Mouse (Mus musculus) lung, postnatal 0 days (tissue): ENCODE results near the gene Cox5b. TPM values are rescaled to one million over a fixed set of nuclear protein-coding genes. Genes with fewer than 3 reads are reported as not detected.

Experiments
- ATAC-seq: fragments of 200-750 bp; cut with Nextera tagmentation; 2 replicates; pipeline ENCODE4 v1.8.0; 2017; ENCODE audit warnings: moderate library complexity
- DNase-seq: peaks from one replicate; pipeline ENCODE4 v3.0.0-alpha.2; 2016; ENCODE audit warnings: low spot score
- H3K27ac ChIP-seq: fragments of 300-500 bp; sonication (generic); 2 replicates; pipeline ENCODE4 v1.5.1; 2014; ENCODE audit warnings: antibody characterized with exemption, mild to moderate bottlenecking, low read length, mixed read lengths
- H3K27me3 ChIP-seq: fragments of 300-500 bp; sonication (generic); replicated peaks from 2 replicates; pipeline ENCODE4 v1.6.1; 2014; ENCODE audit warnings: low read length, mixed read lengths; ENCODE audit not compliant: insufficient read depth
- H3K36me3 ChIP-seq: fragments of 300-500 bp; sonication (generic); 2 replicates; pipeline ENCODE4 v1.6.1; 2014; ENCODE audit warnings: low read length, mixed read lengths; ENCODE audit not compliant: insufficient read depth
- H3K4me1 ChIP-seq: fragments of 300-500 bp; sonication (generic); 2 replicates; pipeline ENCODE4 v1.6.1; 2014; ENCODE audit warnings: antibody characterized with exemption, low read depth, low read length, mixed read lengths; ENCODE audit not compliant: insufficient read depth
- H3K4me2 ChIP-seq: fragments of 300-500 bp; sonication (generic); replicated peaks from 2 replicates; pipeline ENCODE4 v1.6.1; 2014; ENCODE audit warnings: low read depth, mild to moderate bottlenecking, low read length, moderate library complexity, mixed read lengths
- H3K4me3 ChIP-seq: fragments of 300-500 bp; sonication (generic); 2 replicates; pipeline ENCODE4 v1.5.1; 2014; ENCODE audit warnings: low read depth, low read length
- H3K9ac ChIP-seq: fragments of 300-500 bp; sonication (generic); replicated peaks from 2 replicates; pipeline ENCODE4 v1.6.1; 2014; ENCODE audit warnings: low read depth, mild to moderate bottlenecking
- H3K9me3 ChIP-seq: fragments of 300-500 bp; sonication (generic); 2 replicates; pipeline ENCODE4 v1.6.1; 2016; ENCODE audit warnings: low read length, mixed read lengths
- CTCF ChIP-seq: IDR thresholded peaks from 2 replicates; pipeline ENCODE4 v1.5.1; 2016; ENCODE audit warnings: antibody characterized with exemption, mild to moderate bottlenecking
- EP300 ChIP-seq: IDR thresholded peaks from 2 replicates; pipeline ENCODE4 v1.6.1; 2016; ENCODE audit warnings: antibody characterized with exemption, mild to moderate bottlenecking, control low read depth
- WGBS: fragments of 180-500 bp; shearing (Covaris S2); extraction: QIAGEN DNeasy Blood & Tissue Kit; methylation state at CpG from one replicate; pipeline ENCODE4 v1.1.7; 2014; 5-methylcytosine and 5-hydroxymethylcytosine counted together
- polyA plus RNA-seq: library from polyadenylated mRNA; unstranded; fragments of >200 nt; fragmentation: Nextera tagmentation; extraction: Ambion mirVana; gene quantifications from 2 replicates; pipeline ENCODE4 v1.2.1, GENCODE M21; 2015

Gene Cox5b
- polyA plus RNA-seq, 1 experiment from 2014 or later: 474 TPM

DNA sequence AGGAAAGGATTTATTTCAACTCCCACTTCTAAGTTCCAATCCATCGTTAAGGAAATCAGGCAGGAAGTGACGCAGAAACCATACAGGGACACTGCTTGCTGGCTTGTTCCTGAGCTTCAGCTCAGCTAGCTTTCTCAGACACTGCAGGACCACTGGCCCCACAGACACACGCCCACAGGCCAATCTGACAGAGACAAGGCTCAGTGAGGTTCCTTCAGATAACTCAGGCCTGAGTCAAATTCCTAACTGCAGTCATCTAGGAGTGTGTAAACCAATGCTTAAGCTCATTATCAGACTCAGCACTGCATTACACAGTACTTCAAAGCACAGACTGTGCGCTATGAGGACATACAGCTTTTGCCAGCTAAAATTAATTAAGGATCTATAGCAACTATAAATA lies 21.0 kb upstream of the Cox5b start:
- no peak overlapping the region for H3K27ac ChIP-seq
- H3K4me2 ChIP-seq: no peak overlapping the region
- ATAC-seq (no peak), DNase-seq (no peak)
- no peak overlapping the region for H3K9ac ChIP-seq
- no peaks in the 10 kb centered on the region for H3K27me3 ChIP-seq
- 56% methylated on average over 4 of the region's 4 CpGs for WGBS
- H3K4me1 ChIP-seq: no peaks in the 10 kb centered on the region
- TF ChIP-seq CTCF (no peak), EP300 (no peak)
- H3K9me3 ChIP-seq: no peaks in the 10 kb centered on the region
- no peak overlapping the region for H3K4me3 ChIP-seq
- H3K36me3 ChIP-seq: no peaks in the 10 kb centered on the region

DNA sequence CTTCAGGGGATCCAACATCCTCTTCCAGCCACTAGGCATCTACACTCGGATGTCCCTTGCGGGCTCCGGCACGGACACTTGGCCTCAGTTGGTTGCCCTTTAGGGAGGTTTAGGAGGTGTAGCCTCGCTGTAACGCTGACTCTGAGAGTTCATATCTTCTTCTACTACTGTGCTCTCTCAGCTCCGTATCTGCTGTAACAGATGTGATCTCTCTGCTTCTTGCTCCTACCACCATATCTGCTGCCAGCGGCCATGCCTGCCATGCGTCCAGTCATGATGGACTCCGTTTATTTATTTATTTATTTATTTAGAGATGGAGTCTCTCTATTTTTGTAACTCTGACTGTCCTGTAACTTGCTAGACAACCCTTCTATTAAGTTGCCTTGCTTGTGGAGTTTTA lies 20.0 kb upstream of the Cox5b start:
- no peaks in the 10 kb centered on the region for H3K27me3 ChIP-seq
- H3K9me3 ChIP-seq: no peaks in the 10 kb centered on the region
- H3K4me1 ChIP-seq: no peaks in the 10 kb centered on the region
- no peak overlapping the region for H3K4me2 ChIP-seq
- no peak overlapping the region for H3K27ac ChIP-seq
- H3K4me3 ChIP-seq: no peak overlapping the region
- no peak for DNase-seq
- no peak for ATAC-seq
- no peaks in the 10 kb centered on the region for H3K36me3 ChIP-seq
- no peak overlapping the region for H3K9ac ChIP-seq
- WGBS: 89% methylated on average over 10 of the region's 10 CpGs
- no peak for TF ChIP-seq EP300
- TF ChIP-seq CTCF: no peak

DNA sequence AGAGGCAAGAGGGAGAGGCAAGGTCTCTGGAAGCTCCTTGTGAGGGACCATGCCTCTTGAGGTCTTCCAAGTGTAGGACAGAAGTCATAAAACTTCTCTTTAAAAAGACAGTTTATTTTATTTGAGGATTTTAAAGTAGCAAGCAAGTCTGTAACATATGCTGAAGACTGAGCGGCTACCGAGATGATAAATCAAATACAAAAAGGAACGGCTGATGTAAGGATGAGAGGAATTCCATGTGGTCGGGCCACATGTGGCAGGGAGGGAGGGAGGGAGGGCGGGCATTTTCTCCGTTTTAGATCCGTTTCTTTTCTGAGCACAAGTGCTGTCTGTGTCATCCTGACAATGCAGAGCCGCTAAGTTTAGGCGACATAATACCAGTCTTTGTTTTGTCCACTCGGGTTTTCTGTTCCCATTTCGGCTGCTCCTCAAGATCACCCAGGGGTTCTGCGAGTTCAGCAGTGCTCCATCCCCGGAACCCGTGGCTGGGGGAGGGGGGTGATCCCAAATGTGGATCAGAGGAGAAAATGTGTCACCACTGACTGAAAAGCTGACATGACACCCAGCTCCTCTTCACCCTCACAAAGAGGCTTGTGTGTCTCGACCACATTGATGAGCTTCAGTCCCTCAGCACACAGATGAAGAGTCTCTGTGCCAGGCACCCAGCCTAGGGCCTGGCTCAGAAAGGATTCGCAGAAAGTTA lies 18.4 kb upstream of the Cox5b start:
- DNase-seq (no peak), ATAC-seq (no peak)
- H3K4me1 ChIP-seq: no peaks in the 10 kb centered on the region
- H3K4me2 ChIP-seq: no peak overlapping the region
- TF ChIP-seq EP300: no peak
- no peak for TF ChIP-seq CTCF
- no peaks in the 10 kb centered on the region for H3K27me3 ChIP-seq
- H3K9ac ChIP-seq: no peak overlapping the region
- H3K36me3 ChIP-seq: no peaks in the 10 kb centered on the region
- 48% methylated on average over 16 of the region's 16 CpGs for WGBS
- H3K4me3 ChIP-seq: no peak overlapping the region
- no peaks in the 10 kb centered on the region for H3K9me3 ChIP-seq
- no peak overlapping the region for H3K27ac ChIP-seq

DNA sequence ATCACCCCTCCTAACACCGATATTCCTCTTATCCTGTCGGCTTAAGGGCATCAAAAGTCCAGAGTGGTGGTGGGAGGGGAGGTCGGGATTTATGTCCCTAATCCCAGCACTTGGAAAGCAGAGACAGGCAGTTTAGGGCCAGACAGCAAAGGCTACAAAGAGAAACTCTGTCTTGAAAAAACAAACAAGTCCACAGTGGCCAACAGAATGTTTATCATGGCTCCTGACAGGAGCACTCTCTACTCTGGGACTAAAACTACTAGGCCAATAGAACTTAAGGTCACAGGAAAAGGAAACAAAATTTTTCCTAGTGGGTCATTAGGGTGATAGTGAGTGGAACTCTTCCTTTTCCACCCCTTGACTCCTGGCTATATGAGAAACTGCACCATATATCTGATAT lies 16.3 kb upstream of the Cox5b start:
- Histone ChIP-seq H3K4me1 (no peaks in the 10 kb centered on the region), H3K27ac (no peak overlapping the region), H3K27me3 (no peaks in the 10 kb centered on the region), H3K4me3 (no peak overlapping the region), H3K4me2 (no peak overlapping the region), H3K36me3 (no peaks in the 10 kb centered on the region), H3K9me3 (no peaks in the 10 kb centered on the region), H3K9ac (no peak overlapping the region)
- DNase-seq (no peak), ATAC-seq (no peak)
- TF ChIP-seq EP300 (no peak), CTCF (no peak)
- 26% methylated on average over 3 of the region's 3 CpGs for WGBS

DNA sequence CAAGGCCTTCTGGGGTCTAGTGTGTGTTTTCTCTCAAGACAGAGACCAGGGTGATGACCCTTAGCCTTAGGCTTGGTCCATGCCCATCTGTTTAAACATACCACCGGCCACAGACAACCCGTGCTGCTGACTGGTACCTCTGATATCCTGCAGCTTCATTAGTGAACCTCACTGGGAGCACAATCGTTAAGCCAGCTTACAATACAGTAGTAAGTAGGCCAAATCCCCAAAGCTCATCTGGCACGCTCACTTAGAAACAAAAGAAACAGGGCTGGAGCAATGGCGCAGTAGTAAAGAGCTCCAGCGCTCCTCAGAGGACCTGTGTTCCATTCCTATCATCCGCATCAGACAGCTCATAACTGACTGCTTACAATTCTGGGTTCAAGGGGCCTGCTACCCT lies 10.4 kb upstream of the Cox5b start:
- DNase-seq: no peak
- Histone ChIP-seq H3K9ac (no peak overlapping the region), H3K9me3 (no peaks in the 10 kb centered on the region), H3K4me3 (no peak overlapping the region), H3K27ac (no peak overlapping the region), H3K4me2 (no peak overlapping the region), H3K4me1 (no peaks in the 10 kb centered on the region), H3K36me3 (no peaks in the 10 kb centered on the region), H3K27me3 (no peaks in the 10 kb centered on the region)
- TF ChIP-seq EP300 (no peak), CTCF (no peak)
- no peak for ATAC-seq
- WGBS: 70% methylated on average over 7 of the region's 7 CpGs

DNA sequence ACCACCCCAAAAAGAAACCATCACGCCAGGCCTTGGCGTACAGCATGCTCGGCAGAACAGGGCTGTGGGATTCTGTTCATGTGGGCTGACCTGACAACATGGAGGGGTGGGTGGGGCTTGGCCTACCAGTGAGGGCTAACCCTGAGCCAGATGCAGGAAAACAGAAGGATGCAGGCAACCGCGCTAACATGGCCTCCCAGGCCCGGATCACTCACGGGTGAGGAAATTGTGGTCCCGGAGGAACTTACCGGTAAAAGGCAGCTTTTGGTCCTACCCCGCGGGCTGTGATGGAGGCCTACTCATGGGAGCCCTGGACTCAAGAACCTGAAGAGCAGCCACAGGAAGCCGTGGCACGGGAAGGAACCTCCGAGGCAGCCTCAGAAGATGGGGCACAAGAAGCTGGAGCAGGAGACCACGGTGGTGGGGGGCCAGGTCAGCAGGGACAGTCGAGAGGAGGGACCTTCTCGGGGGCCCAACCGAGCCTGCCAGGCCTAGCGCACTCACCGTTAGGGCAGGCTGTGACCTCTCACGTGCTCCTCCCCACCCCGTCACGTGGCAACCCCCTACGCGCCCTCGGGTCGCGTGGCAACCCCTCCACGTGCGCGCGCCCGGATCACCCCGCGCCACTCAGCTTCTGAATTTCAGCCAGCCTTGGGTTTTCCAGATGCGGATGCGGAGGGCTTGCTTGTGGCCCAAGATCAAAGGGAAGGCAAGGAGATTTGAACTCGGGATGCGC lies 8.5 kb upstream of the Cox5b start, which contains the start of gene Fam178b:
TSS of gene Fam178b (minus strand) at position 564 of the 736 bp plus-strand sequence.
- Histone ChIP-seq H3K9ac (no peak within 1 kb of the TSS), H3K4me2 (no peak within 1 kb of the TSS), H3K27me3 (no peaks in the 10 kb centered on the region), H3K4me1 (no peaks in the 10 kb centered on the region), H3K9me3 (no peaks in the 10 kb centered on the region), H3K27ac (no peak within 1 kb of the TSS), H3K4me3 (no peak within 1 kb of the TSS), H3K36me3 (no peaks in the 10 kb centered on the region)
- WGBS: 92% methylated on average over 39 of the region's 39 CpGs
- ATAC-seq: no peak
- TF ChIP-seq CTCF (no peak), EP300 (no peak)
- no peak for DNase-seq
